Mouse (Mus musculus) ovary, postnatal 36 days (tissue): Measurements from ENCODE around the gene Rab3il1.

Experiments
- DNase-seq: peaks from one replicate; pipeline ENCODE4 v3.0.0; 2022; ENCODE audit warnings: low spot score, mixed read lengths

Rab3il1 gene

GRCm38 (mm10) chr19:10041388-10042148 is 40.1 kb downstream of the Rab3il1 start, which contains the start of gene Fads3:
Gene Fads3, plus strand, starts transcription at chr19:10041569.
- DNase-seq: peak; percentile 87

DNA sequence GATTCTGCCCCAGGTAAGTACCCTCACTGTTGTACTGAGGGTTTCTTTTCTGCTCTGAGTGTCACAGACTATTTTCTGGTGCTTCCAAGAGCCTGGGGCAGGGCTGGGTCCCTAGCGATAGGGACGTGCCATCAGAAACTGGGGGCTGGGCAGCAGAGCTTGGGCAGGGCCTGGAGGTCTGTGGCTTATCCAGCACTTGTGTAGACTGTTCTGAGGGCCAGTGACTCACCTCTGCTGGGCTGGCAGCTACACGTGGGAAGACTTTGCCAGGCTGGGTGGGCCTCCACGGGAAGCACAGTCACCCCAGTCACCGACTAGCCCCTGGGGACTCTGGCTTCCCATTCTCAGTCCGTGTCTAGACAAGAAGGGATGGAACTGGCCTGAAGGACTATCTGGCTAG is 40.8 kb downstream of the Rab3il1 start:
- DNase-seq: no peak

- no peak for DNase-seq
Observed at GRCm38 (mm10) chr19:10042816-10043215, 41.3 kb downstream of the Rab3il1 start.

- DNase-seq: no peak
Observed at GRCm38 (mm10) chr19:10043643-10044042, 42.2 kb downstream of the Rab3il1 start.

- DNase-seq: no peak
Observed at GRCm38 (mm10) chr19:10045707-10046106, 44.2 kb downstream of the Rab3il1 start.

DNA sequence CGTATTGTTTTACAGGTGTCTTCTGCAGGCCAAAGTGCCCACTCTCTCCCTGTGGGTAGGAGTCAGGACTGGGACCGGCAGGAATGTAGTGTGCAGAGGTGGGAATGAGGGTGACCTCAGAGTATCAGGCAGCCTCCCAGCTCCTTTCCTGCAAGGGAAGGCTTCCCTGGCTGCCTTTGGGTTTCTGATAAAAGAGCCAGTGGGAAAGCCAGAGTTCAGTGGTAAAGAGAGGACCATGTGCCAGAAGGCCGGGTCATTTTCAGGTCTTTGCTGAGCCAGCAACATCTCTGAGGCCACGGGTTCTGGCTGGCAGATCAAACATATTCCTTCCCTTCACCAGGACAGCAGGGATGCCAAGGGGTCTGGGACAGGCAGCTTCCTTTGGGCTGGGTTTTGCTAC is 44.9 kb downstream of the Rab3il1 start:
- no peak for DNase-seq

DNA sequence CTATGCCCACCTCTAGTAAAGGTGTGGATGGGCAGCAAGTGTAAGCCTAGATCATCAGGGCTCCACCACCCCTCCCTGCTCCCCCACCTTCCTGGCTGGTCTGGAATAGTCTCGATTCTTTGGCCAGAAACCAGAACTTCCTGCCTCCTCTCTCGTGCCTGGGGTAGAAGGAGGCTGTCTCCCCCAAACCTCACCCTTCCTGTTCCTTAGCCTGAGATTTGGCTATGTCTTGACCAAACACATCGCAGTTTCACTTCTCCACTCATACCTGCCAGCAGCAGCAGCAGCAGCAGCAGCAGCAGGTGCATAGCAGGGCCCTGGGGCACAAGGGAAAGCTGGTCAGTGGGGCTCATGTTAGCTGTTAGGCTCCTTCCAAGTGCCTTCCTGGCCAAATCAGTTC is 45.5 kb downstream of the Rab3il1 start:
- no peak for DNase-seq

DNA sequence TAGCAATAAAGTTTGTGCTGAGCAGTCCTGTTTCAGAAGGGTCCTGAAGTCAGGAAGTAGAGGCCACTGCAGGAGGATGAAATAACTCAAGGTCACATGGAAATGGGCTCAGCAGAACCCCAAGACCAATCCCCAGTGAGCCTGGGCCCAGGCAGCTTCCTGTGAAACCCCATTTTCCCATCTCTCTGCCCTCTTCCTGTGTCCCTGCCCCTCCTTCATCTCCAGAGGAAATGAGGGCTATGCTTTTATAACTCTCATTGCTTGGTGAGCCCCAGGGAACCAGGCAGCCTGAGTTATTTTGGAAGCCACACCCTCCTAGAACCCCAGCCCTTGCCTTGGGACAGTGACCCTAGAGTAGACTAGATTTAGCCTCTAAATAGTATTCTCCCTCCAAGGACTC is 48.1 kb downstream of the Rab3il1 start:
- DNase-seq: no peak

DNA sequence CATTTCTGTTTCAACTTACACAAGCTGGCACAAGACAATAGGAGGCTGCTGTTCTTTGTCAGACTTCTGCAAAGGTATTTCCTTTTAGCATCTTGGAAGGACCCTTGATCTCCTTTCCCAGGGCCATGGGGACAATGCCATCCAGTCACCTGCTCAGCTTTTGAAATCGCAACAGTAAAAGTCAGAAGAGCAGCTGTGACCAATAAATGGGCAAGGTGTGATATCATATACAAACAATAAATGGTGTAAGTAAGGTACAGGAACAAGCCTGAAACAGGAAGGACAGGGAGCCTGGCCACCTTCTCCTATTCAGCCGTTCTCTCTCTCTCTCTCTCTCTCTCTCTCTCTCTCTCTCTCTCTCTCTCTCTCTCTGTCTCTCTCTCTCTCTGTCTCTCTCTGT is 49.0 kb downstream of the Rab3il1 start:
- DNase-seq: no peak

GRCm38 (mm10) chr19:10052698-10053097 is 51.2 kb downstream of the Rab3il1 start:
- no peak for DNase-seq

GRCm38 (mm10) chr19:10053692-10054260 is 52.3 kb downstream of the Rab3il1 start:
- DNase-seq: no peak

GRCm38 (mm10) chr19:10054361-10055075 is 53.0 kb downstream of the Rab3il1 start:
- DNase-seq: no peak

- DNase-seq: no peak
Observed at GRCm38 (mm10) chr19:10055261-10055660, 53.8 kb downstream of the Rab3il1 start.

- DNase-seq: no peak
Observed at GRCm38 (mm10) chr19:10055783-10056660, 54.6 kb downstream of the Rab3il1 start.

DNA sequence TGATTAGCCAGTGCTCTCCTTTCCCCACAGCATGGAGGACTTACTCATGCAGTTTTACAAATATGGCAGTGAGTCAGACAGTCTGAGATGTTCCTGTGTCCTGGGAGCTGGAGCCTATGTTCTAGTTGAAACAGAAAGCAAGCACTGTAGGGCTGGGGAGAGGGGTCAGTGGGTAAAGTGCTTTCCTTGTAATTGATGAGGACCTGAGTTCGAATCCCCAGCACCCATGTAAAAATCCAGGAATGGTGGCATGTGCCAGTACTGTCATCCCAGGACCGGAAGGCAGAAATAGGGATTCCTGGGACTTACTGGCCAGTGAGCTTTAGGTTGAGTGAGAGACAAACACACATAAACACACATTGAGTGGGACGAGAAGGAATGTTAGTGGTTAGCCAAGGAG is 55.2 kb downstream of the Rab3il1 start:
- no peak for DNase-seq

DNA sequence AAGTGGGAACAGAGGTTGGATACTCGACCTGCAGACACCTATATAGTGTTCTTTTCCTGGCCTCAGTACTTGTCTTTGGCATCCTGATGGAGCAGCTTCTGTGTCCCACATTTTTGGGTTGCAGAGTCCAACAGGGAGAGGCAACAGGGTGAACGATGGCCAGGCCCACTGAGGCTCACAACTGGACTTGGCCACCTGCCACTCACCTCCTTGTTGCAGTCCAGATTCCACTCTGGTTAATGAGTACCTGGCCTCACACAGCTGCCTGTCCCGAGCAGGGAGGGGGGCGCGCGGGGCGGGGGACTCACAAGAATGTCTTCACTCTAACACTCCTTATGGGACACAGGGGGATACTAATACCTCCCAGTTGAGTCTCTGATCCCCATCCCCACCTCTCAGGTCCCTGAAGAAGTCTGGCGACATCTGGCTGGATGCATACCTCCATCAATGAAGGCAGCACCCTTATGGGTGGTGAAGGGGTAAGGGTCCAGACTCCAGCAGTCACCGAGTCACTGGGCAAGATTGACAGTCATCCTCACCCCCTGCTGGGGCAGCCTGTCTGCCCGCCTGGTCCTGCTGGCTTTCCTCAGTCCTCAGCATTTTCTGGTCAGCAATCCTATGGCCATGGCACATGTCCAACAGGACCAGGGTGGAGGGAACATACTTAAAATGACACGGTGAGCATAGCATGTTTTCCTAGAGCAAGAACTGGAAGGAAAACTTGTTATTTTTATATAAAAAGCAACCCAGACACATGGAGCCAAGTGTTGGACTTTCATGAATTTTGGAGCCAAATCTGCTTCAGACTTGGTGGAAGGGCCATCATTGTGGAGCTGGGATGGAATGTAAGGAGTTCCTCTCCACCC is 56.2 kb downstream of the Rab3il1 start:
- no peak for DNase-seq

- DNase-seq: no peak
Observed at GRCm38 (mm10) chr19:10058352-10058825, 56.9 kb downstream of the Rab3il1 start.

GRCm38 (mm10) chr19:10058876-10059427 is 57.5 kb downstream of the Rab3il1 start:
- DNase-seq: no peak

DNA sequence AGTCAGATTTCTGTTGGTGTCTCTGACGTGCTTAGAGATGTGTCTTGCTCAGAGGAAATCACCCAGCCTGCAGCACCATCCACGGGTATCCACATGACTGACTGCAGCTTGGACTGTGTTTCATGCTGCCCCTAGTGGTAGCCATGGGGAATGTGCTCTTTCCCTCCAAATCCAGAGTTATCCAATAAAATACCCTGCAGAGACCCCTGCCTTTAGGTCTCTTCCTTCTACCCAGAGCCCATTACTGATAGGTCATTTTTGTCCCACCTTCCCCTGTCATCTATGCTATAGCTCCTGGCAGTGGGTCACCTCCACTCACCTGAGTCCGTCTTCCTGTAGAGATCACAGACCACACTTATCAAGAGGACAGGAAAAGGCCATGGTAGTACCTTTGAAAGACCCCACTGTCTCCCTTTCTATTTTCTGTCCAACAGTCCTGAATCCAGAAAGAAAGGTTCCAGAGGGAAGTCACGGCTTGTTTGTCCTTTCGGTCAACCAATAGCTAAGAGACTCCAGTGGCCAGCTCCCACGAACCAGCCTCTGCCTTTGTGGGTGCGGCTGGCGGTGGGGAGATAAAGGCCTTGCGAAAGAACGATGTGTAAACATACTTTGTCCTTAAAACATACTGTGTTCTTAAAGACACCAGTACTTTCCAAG is 58.6 kb downstream of the Rab3il1 start:
- peak; percentile 44 for DNase-seq
